Mouse (Mus musculus) neural tube, embryonic 14.5 days (tissue): Measurements from ENCODE around the gene Doc2g. TPM values are rescaled to one million over a fixed set of nuclear protein-coding genes. Genes with fewer than 3 reads are reported as not detected.

Experiments used
- ATAC-seq: fragments of 200-750 bp; cut with Nextera tagmentation; 2 replicates; pipeline ENCODE4 v1.8.0; 2017; ENCODE audit warnings: low read depth, mild to moderate bottlenecking, moderate TSS enrichment, moderate library complexity
- H3K27ac ChIP-seq: fragments of 300-500 bp; sonication (generic); 2 replicates; pipeline ENCODE4 v1.5.1; 2014; ENCODE audit warnings: low read depth, mild to moderate bottlenecking, control low read depth, low read length, moderate library complexity, mixed read lengths
- H3K27me3 ChIP-seq: fragments of 300-500 bp; sonication (generic); 2 replicates; pipeline ENCODE4 v1.6.1; 2014; ENCODE audit warnings: low read length; ENCODE audit not compliant: control insufficient read depth, insufficient read depth
- H3K36me3 ChIP-seq: fragments of 300-500 bp; sonication (generic); 2 replicates; pipeline ENCODE4 v1.6.1; 2014; ENCODE audit warnings: low read length, mixed read lengths; ENCODE audit not compliant: control insufficient read depth, insufficient read depth
- H3K4me1 ChIP-seq: fragments of 300-500 bp; sonication (generic); 2 replicates; pipeline ENCODE4 v1.6.1; 2014; ENCODE audit warnings: low read length; ENCODE audit not compliant: control insufficient read depth, insufficient read depth
- H3K4me2 ChIP-seq: fragments of 300-500 bp; sonication (generic); 2 replicates; pipeline ENCODE4 v1.6.1; 2014; ENCODE audit warnings: mild to moderate bottlenecking, low read depth, low read length, control low read depth
- H3K4me3 ChIP-seq: fragments of 300-500 bp; sonication (generic); 2 replicates; pipeline ENCODE4 v1.5.1; 2014; ENCODE audit warnings: low read depth, low read length, control low read depth, mixed read lengths
- H3K9ac ChIP-seq: fragments of 300-500 bp; sonication (generic); replicated peaks from 2 replicates; pipeline ENCODE4 v1.6.1; 2014; ENCODE audit warnings: low read depth, mild to moderate bottlenecking, control low read depth, low read length, mixed read lengths
- H3K9me3 ChIP-seq: fragments of 300-500 bp; sonication (generic); 2 replicates; pipeline ENCODE4 v1.6.1; 2016; ENCODE audit warnings: low read length; ENCODE audit not compliant: control insufficient read depth
- WGBS: fragments of 180-500 bp; shearing (Covaris S2); extraction: QIAGEN DNeasy Blood & Tissue Kit; methylation state at CpG from one replicate; pipeline ENCODE4 v1.1.7; 2014; 5-methylcytosine and 5-hydroxymethylcytosine counted together
- polyA plus RNA-seq: library from polyadenylated mRNA; unstranded; fragments of >200 nt; fragmentation: Nextera tagmentation; extraction: Ambion mirVana; gene quantifications from 2 replicates; pipeline ENCODE4 v1.2.1, GENCODE M21; 2014

Doc2g gene
- polyA plus RNA-seq, 1 experiment from 2014 or later, result 6.5 TPM

- WGBS, result 91% methylated on average over 3 of the region's 3 CpGs
- Histone ChIP-seq H3K36me3 (no peaks in the 10 kb centered on the region), H3K27ac (no peak overlapping the region), H3K9me3 (no peaks in the 10 kb centered on the region), H3K4me2 (no peak overlapping the region), H3K4me1 (no peaks in the 10 kb centered on the region), H3K9ac (no peak overlapping the region), H3K4me3 (no peak overlapping the region), H3K27me3 (no peaks in the 10 kb centered on the region)
- no peak for ATAC-seq
Observed at GRCm38 (mm10) chr19:3995505-3995904, 7.6 kb upstream of the Doc2g start.

- no peak overlapping the region for H3K9ac ChIP-seq
- no peaks in the 10 kb centered on the region for H3K27me3 ChIP-seq
- H3K4me1 ChIP-seq, result peaks cover 2% of the 10 kb centered on the region
- whole genome bisulfite sequencing, result 76% methylated on average over 7 of the region's 7 CpGs
- H3K4me3 ChIP-seq, result no peak overlapping the region
- no peak overlapping the region for H3K27ac ChIP-seq
- H3K36me3 ChIP-seq, result no peaks in the 10 kb centered on the region
- H3K4me2 ChIP-seq, result no peak overlapping the region
- H3K9me3 ChIP-seq, result no peaks in the 10 kb centered on the region
- no peak for ATAC-seq
Observed at GRCm38 (mm10) chr19:3996106-3996505, 7.0 kb upstream of the Doc2g start.

GRCm38 (mm10) chr19:3996747-3997146 lies 6.4 kb upstream of the Doc2g start:
- Histone ChIP-seq H3K9ac (no peak overlapping the region), H3K27ac (no peak overlapping the region), H3K9me3 (no peaks in the 10 kb centered on the region), H3K4me1 (peaks cover 7% of the 10 kb centered on the region), H3K36me3 (no peaks in the 10 kb centered on the region), H3K4me3 (no peak overlapping the region), H3K27me3 (no peaks in the 10 kb centered on the region), H3K4me2 (no peak overlapping the region)
- ATAC-seq, result no peak
- 87% methylated on average over 8 of the region's 8 CpGs for WGBS

- Histone ChIP-seq H3K27me3 (no peaks in the 10 kb centered on the region), H3K4me1 (peaks cover 7% of the 10 kb centered on the region), H3K4me2 (no peak overlapping the region), H3K9ac (no peak overlapping the region), H3K36me3 (no peaks in the 10 kb centered on the region), H3K9me3 (no peaks in the 10 kb centered on the region), H3K4me3 (no peak overlapping the region), H3K27ac (no peak overlapping the region)
- no peak for ATAC-seq
- 69% methylated on average over 8 of the region's 8 CpGs for WGBS
Observed at GRCm38 (mm10) chr19:3997231-3997630, 5.9 kb upstream of the Doc2g start.

- WGBS, result 82% methylated on average over 8 of the region's 8 CpGs
Observed at GRCm38 (mm10) chr19:3998335-3998734, 4.8 kb upstream of the Doc2g start.

GRCm38 (mm10) chr19:3999121-3999730 lies 3.9 kb upstream of the Doc2g start:
- 89% methylated on average over 9 of the region's 9 CpGs for WGBS
- ATAC-seq, result no peak
- Histone ChIP-seq H3K27me3 (no peaks in the 10 kb centered on the region), H3K27ac (no peak overlapping the region), H3K4me2 (peak overlapping the region; percentile 85; the same call in 1 of the 2 replicates), H3K4me1 (peaks cover 7% of the 10 kb centered on the region), H3K36me3 (no peaks in the 10 kb centered on the region; the same call in 1 of the 2 replicates), H3K4me3 (no peak overlapping the region), H3K9ac (no peak overlapping the region), H3K9me3 (no peaks in the 10 kb centered on the region)

More at GRCm38 (mm10) chr19:3998335-3998734, 4.8 kb upstream of the Doc2g start:
- Histone ChIP-seq H3K9ac (no peak overlapping the region), H3K4me1 (peaks cover 7% of the 10 kb centered on the region), H3K27ac (no peak overlapping the region), H3K27me3 (no peaks in the 10 kb centered on the region), H3K9me3 (no peaks in the 10 kb centered on the region), H3K36me3 (no peaks in the 10 kb centered on the region), H3K4me3 (no peak overlapping the region), H3K4me2 (no peak overlapping the region)
- ATAC-seq, result no peak

GRCm38 (mm10) chr19:4000119-4000900 lies 2.8 kb upstream of the Doc2g start, which contains the start of the genes Nudt8 and Gm49405:
Gene Nudt8 (plus strand): TSS chr19:4000580.
Gene Gm49405 (plus strand): TSS chr19:4000626.
- WGBS, result under 1% methylated on average over 64 of the region's 64 CpGs
- Histone ChIP-seq H3K36me3 (no peaks in the 10 kb centered on the region; the same call in 1 of the 2 replicates), H3K4me3 (peak within 1 kb of the TSS; percentile 69), H3K9me3 (no peaks in the 10 kb centered on the region), H3K4me2 (peak within 1 kb of the TSS; percentile 85), H3K27me3 (no peaks in the 10 kb centered on the region), H3K9ac (peak within 1 kb of the TSS; percentile 90), H3K4me1 (peaks cover 7% of the 10 kb centered on the region), H3K27ac (peak within 1 kb of the TSS; percentile 95)
- ATAC-seq, result peak; percentile 90

- H3K27ac ChIP-seq, result peak overlapping the region; percentile 95
- peak; percentile 9; the same call in 1 of the 2 replicates for ATAC-seq
- H3K27me3 ChIP-seq, result no peaks in the 10 kb centered on the region
- 14% methylated on average over 17 of the region's 17 CpGs for whole genome bisulfite sequencing
- peak overlapping the region; percentile 85 for H3K4me2 ChIP-seq
- peak overlapping the region; percentile 69 for H3K4me3 ChIP-seq
- no peaks in the 10 kb centered on the region for H3K9me3 ChIP-seq
- peak overlapping the region; percentile 90 for H3K9ac ChIP-seq
- H3K4me1 ChIP-seq, result peaks cover 7% of the 10 kb centered on the region
- H3K36me3 ChIP-seq, result peaks cover under 1% of the 10 kb centered on the region; the same call in 1 of the 2 replicates
Observed at GRCm38 (mm10) chr19:4000949-4001525, 2.1 kb upstream of the Doc2g start.
